Mouse (Mus musculus) kidney, embryonic 14.5 days (tissue): ENCODE measurements around the gene Slc17a6. TPM values are rescaled to one million over a fixed set of nuclear protein-coding genes. Genes with fewer than 3 reads are reported as not detected.
"Not testable (repeated sequence)": the region's sequence is repeated elsewhere in the genome, so short reads cannot be mapped to it uniquely, and the experiment has no call there.

Experiments
- ATAC-seq: fragments of 200-750 bp; cut with Nextera tagmentation; 2 replicates; pipeline ENCODE4 v1.8.0; 2017; ENCODE audit warnings: moderate number of reproducible peaks, mild to moderate bottlenecking, moderate TSS enrichment, moderate library complexity; ENCODE audit not compliant: low FRiP score, low TSS enrichment
- H3K27ac ChIP-seq: fragments of 300-500 bp; sonication (generic); 2 replicates; pipeline ENCODE4 v1.5.1; 2014; ENCODE audit warnings: low read depth, mild to moderate bottlenecking, low read length, moderate library complexity, mixed read lengths
- H3K27me3 ChIP-seq: fragments of 300-500 bp; sonication (generic); 2 replicates; pipeline ENCODE4 v1.6.1; 2014; ENCODE audit warnings: mild to moderate bottlenecking, low read length; ENCODE audit not compliant: control insufficient read depth, insufficient read depth
- H3K36me3 ChIP-seq: fragments of 300-500 bp; sonication (generic); 2 replicates; pipeline ENCODE4 v1.6.1; 2014; ENCODE audit warnings: low read length, mixed read lengths; ENCODE audit not compliant: control insufficient read depth, insufficient read depth
- H3K4me1 ChIP-seq: fragments of 300-500 bp; sonication (generic); 2 replicates; pipeline ENCODE4 v1.6.1; 2014; ENCODE audit warnings: low read length, mixed read lengths; ENCODE audit not compliant: control insufficient read depth, insufficient read depth
- H3K4me2 ChIP-seq: fragments of 300-500 bp; sonication (generic); replicated peaks from 2 replicates; pipeline ENCODE4 v1.6.1; 2014; ENCODE audit warnings: low read depth, mild to moderate bottlenecking, low read length
- H3K4me3 ChIP-seq: fragments of 300-500 bp; sonication (generic); 2 replicates; pipeline ENCODE4 v1.5.1; 2014; ENCODE audit warnings: mild to moderate bottlenecking, low read length
- H3K9ac ChIP-seq: fragments of 300-500 bp; sonication (generic); 2 replicates; pipeline ENCODE4 v1.6.1; 2014; ENCODE audit warnings: low read depth, mild to moderate bottlenecking, low read length, moderate library complexity
- H3K9me3 ChIP-seq: fragments of 300-500 bp; sonication (generic); 2 replicates; pipeline ENCODE4 v1.6.1; 2016; ENCODE audit warnings: low read length; ENCODE audit not compliant: control insufficient read depth
- WGBS: fragments of 180-500 bp; shearing (Covaris S2); extraction: QIAGEN DNeasy Blood & Tissue Kit; methylation state at CpG from one replicate; pipeline ENCODE4 v1.1.7; 2014; 5-methylcytosine and 5-hydroxymethylcytosine counted together
- polyA plus RNA-seq: library from polyadenylated mRNA; unstranded; fragments of >200 nt; fragmentation: Nextera tagmentation; extraction: Ambion mirVana; gene quantifications from 2 replicates; pipeline ENCODE4 v1.2.1, GENCODE M21; 2014

Slc17a6 gene
- polyA plus RNA-seq, 1 experiment from 2014 or later = not detected

DNA sequence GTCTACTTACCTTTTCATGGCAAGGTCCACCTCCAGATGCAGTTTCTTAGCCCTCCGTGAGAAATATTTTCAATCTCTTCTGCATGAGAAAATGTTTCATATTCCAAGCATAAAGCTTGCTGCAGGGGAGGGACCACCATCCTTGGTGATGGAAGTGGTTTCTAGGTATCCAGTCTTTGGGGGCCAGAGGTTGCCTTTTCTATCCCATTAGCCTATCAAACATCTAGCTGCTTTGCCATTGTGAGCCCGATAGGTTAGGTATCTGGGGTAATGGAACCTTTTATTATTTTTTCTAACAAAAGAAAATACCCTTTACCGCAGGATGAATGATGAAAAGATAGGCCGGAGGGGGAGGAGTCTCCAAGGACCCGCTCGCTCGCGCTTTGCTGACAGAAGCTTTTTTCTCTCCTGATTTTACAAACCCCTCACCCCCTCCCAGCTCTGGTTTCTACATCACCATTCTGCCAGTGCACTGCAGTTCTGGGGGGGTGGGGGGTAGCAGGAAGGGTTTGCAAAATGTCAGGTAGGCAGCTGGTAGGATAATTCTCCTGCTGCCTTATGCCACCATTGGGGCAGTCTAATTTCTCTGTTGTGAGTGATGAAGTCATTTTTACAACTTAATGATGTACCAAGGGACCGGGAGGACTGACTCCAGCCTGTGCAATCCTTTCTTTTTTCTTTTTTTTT is 10.9 kb downstream of the Slc17a6 start:
- ATAC-seq = no peak
- WGBS = 5% methylated on average over 9 of the region's 9 CpGs

DNA sequence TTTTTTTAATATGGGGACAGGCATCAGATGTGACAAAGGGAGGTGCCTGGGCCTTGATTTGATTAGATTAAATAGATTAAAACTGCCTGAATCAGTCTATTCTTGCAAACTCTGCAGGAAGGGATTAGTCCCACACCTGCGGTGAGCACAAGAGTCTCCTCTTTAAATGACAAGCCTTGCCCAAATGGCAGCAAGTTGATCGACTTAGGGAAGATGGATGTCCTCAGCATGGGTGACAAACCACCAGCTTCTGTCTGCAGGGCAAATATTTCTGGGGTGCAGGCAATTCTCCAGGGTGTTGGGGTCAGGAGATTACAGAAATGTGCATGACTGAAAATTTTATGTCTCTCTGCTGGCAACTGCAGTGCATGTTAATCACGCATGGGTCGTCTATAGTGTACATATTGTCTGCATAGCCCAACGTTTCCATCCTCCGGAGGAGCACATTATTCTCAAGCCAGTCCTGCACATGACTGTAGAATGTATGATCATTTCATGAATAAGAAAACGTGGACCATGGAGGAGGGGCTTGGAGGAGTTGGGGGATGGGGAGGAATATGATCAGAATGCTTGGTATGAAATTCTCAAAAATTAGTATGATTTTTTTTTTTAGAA is 11.5 kb downstream of the Slc17a6 start:
- no peak overlapping the region for H3K9ac ChIP-seq
- H3K4me2 ChIP-seq = no peak overlapping the region
- peaks cover 40% of the 10 kb centered on the region for H3K27me3 ChIP-seq
- no peak overlapping the region for H3K27ac ChIP-seq
- no peak overlapping the region for H3K4me3 ChIP-seq
- H3K36me3 ChIP-seq = no peaks in the 10 kb centered on the region
- H3K9me3 ChIP-seq = no peaks in the 10 kb centered on the region
- H3K4me1 ChIP-seq = no peaks in the 10 kb centered on the region
- 11% methylated on average over 7 of the region's 7 CpGs for WGBS
- no peak for ATAC-seq

More for the DNA sequence above, 10.9 kb downstream of the Slc17a6 start:
- H3K27me3 ChIP-seq = peaks cover 46% of the 10 kb centered on the region
- H3K4me3 ChIP-seq = no peak overlapping the region
- H3K36me3 ChIP-seq = no peaks in the 10 kb centered on the region
- no peak overlapping the region for H3K27ac ChIP-seq
- H3K4me1 ChIP-seq = no peaks in the 10 kb centered on the region
- no peak overlapping the region for H3K9ac ChIP-seq
- H3K9me3 ChIP-seq = no peaks in the 10 kb centered on the region
- no peak overlapping the region for H3K4me2 ChIP-seq

DNA sequence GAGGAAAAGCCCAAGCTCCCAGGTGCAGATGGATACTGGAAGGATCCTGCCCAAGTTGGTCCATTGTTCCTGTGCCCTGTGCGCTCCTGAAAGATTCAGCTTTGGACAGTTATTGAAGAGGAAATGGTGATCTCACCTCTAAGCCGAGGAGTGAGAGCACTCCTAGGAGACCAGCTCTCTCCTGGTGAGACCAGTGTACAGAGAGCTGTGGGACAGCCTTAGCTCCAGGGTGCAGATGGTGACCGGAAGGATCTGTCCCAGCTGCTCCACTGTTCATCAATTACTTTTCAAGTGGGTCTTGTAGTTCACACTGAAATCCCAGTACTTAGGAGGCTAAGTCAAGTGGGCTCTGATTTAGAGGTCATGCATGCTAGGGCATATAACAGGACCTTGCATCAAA is 35.3 kb downstream of the Slc17a6 start:
- no peak for ATAC-seq
- Histone ChIP-seq H3K27ac (no peak overlapping the region), H3K27me3 (no peaks in the 10 kb centered on the region), H3K4me3 (no peak overlapping the region), H3K9me3 (no peaks in the 10 kb centered on the region), H3K4me1 (no peaks in the 10 kb centered on the region), H3K9ac (no peak overlapping the region), H3K36me3 (no peaks in the 10 kb centered on the region), H3K4me2 (no peak overlapping the region)
- WGBS = 75% methylated on average over 3 of the region's 3 CpGs

DNA sequence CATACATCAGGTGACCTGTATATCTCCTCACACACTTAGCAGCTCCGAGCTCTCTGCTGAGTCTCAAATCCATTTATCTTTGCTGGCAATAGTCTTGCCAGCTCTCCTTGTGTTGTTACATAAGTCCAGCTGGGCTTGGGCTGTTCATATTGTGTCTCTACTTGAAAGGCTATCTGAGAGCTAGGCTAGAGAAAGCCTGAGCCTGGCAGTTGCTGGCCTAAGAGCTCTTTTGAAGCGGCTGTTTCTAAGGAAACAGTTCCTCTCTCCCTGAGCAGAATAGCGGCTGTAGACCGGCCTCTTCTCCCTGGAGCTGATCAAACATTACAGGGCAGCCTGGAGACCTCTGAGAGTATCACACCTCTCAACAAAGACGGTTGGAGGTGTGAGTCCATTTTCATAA is 40.6 kb downstream of the Slc17a6 start:
- no peak overlapping the region for H3K9ac ChIP-seq
- H3K4me2 ChIP-seq = no peak overlapping the region
- no peaks in the 10 kb centered on the region for H3K9me3 ChIP-seq
- no peak for ATAC-seq
- H3K36me3 ChIP-seq = no peaks in the 10 kb centered on the region
- no peaks in the 10 kb centered on the region for H3K27me3 ChIP-seq
- no peak overlapping the region for H3K4me3 ChIP-seq
- H3K27ac ChIP-seq = no peak overlapping the region
- no peaks in the 10 kb centered on the region for H3K4me1 ChIP-seq
- 34% methylated on average over 5 of the region's 5 CpGs for WGBS

DNA sequence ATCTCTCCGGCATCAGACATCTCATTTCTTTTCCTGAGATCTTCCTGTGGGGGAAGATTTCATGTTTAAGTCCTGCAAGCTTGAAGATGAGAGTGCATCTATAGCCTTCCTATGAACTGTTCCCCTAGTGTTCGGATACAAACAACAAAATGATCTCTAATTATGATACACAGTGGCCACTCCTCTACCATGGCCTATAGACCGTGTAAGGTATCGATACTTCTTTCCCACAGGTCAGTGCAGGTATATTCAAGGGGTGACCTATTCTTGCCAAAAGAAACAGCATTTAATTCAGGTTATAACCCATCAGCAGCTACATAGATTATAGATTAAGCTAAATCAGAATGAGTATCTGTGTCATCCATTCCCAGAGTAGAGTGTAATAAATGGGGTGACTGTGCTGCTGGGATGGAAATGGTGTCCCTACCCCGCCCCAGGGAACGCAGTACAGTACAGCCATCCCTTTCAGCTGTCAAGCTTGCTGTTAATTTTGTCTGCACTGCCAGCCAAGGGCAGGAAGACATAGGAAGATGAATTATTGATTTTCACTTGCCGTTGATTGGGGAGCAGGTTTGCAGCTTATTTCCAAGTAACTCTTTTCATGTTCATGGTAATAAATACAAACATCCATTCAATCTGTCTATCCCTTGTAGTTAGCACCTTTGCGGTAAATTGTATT is 71.9 kb downstream of the Slc17a6 start:
- H3K4me2 ChIP-seq = no peak overlapping the region
- H3K9me3 ChIP-seq = no peaks in the 10 kb centered on the region
- H3K4me3 ChIP-seq = no peak overlapping the region
- H3K27ac ChIP-seq = no peak overlapping the region
- H3K36me3 ChIP-seq = no peaks in the 10 kb centered on the region
- ATAC-seq = no peak
- no peaks in the 10 kb centered on the region for H3K4me1 ChIP-seq
- no peak overlapping the region for H3K9ac ChIP-seq
- H3K27me3 ChIP-seq = no peaks in the 10 kb centered on the region
- WGBS = 88% methylated on average over 8 of the region's 8 CpGs

DNA sequence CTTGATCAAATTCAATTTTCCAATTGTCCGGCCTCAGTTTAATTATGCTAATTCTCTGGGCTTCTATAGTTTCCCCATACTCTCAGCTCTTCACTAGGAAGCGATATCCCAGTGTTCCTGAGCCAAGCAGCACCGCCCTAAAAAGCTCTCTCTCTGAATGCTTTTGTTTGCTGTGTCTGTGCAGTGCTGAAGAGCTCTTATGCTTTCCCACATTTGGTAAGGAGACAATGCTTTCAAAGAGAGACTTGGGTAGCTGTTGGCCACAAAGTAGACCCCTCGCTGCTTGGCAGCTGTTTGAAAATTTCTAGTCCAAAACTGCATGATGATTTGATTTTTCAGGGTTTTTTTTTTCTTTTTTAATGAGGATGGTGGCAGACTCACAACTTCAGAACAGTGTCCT is 72.6 kb downstream of the Slc17a6 start:
- Histone ChIP-seq H3K4me2 (no peak overlapping the region), H3K4me1 (no peaks in the 10 kb centered on the region), H3K27ac (no peak overlapping the region), H3K9me3 (no peaks in the 10 kb centered on the region), H3K9ac (no peak overlapping the region), H3K36me3 (no peaks in the 10 kb centered on the region), H3K27me3 (no peaks in the 10 kb centered on the region), H3K4me3 (no peak overlapping the region)
- no peak for ATAC-seq
- WGBS = 93% methylated on average over 4 of the region's 4 CpGs

DNA sequence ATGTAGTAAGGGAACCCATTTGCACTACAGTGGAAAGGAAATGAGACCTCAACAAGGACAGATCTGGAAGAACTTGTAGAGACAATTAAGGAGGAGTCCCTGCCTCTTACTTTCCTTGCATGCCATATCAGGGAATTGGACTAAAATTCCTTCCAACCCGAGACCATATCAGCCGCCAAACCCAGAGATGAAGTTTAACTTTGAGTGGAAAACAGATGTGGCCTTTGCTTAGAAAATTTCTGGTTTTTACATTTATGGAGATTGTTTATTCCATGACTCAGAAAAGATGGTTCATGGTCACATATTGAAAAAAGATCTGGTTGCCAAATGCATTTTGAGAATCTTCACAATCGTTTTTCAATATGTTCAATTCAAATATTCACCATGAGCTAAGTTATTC is 87.7 kb downstream of the Slc17a6 start:
- H3K9me3 ChIP-seq = no peaks in the 10 kb centered on the region
- WGBS = 82% methylated on average over 3 of the region's 3 CpGs
- no peak for ATAC-seq

DNA sequence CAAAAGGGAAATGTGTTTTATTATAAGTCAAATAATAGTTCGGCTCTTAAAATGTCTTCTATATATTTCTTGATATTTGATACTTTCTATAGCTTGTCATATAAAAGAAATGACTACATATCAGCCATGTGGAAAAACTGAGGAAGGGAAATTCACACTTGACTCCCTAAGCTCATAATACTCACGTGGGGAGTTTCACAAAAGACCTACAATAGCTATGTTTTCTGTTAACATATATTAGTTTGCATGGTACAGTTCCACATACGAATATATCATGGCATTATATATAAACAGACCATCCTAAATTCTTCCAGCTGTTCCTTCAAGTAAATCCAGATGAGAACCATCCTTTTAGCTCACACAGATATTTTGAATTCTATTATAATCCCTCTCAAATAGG is 88.5 kb downstream of the Slc17a6 start:
- not testable (repeated sequence) for H3K4me3 ChIP-seq, H3K27ac ChIP-seq, H3K9ac ChIP-seq, H3K36me3 ChIP-seq, H3K27me3 ChIP-seq, H3K9me3 ChIP-seq, H3K4me1 ChIP-seq, H3K4me2 ChIP-seq, ATAC-seq
- 84% methylated on average over 3 of the region's 3 CpGs for WGBS

More for the DNA sequence above, 87.7 kb downstream of the Slc17a6 start:
- H3K27ac ChIP-seq = no peak overlapping the region
- H3K9ac ChIP-seq = no peak overlapping the region
- H3K36me3 ChIP-seq = no peaks in the 10 kb centered on the region
- no peaks in the 10 kb centered on the region for H3K27me3 ChIP-seq
- no peak overlapping the region for H3K4me3 ChIP-seq
- no peaks in the 10 kb centered on the region for H3K4me1 ChIP-seq
- H3K4me2 ChIP-seq = no peak overlapping the region

DNA sequence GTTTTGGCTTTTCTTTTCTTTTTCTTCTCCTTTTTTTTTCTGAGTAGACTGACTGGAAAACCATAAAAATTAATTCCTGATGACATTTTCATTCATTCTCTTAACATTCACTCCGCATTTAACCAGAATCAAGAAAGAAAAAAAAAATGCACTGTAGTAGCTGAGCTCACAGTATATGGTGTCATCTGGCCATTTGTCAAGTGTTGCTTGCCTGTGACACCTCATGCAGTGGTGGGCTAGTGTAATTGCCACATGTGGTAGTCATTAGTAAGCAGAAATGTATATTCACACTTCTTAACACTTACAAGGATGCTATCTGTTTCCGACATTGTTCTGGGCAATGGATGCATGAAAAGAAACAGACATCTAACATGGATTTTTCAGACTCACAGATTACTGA is 94.0 kb downstream of the Slc17a6 start:
- no peak for ATAC-seq
- Histone ChIP-seq H3K4me3 (no peak overlapping the region), H3K9ac (no peak overlapping the region), H3K9me3 (no peaks in the 10 kb centered on the region), H3K27ac (no peak overlapping the region), H3K4me2 (no peak overlapping the region), H3K4me1 (no peaks in the 10 kb centered on the region), H3K27me3 (no peaks in the 10 kb centered on the region), H3K36me3 (no peaks in the 10 kb centered on the region)
- 82% methylated on average over 2 of the region's 2 CpGs for WGBS
